Mouse (Mus musculus) ES-E14 (cell line): ENCODE data around the gene Sumf2. TPM values are rescaled to one million over a fixed set of nuclear protein-coding genes. Genes with fewer than 3 reads are reported as not detected.

Source experiments
- DNase-seq: peaks from one replicate; pipeline ENCODE4 v3.0.0-alpha.2; 2013; ENCODE audit warnings: low read depth, low spot score
- H3K27ac ChIP-seq: 2 replicates; pipeline ENCODE4 v1.5.1; 2012; ENCODE audit warnings: low read depth, mild to moderate bottlenecking, low read length, moderate library complexity, mixed read lengths; ENCODE audit not compliant: poor library complexity, insufficient read depth, severe bottlenecking
- H3K36me3 ChIP-seq: 2 replicates; pipeline ENCODE4 v1.6.1; 2012; ENCODE audit warnings: mild to moderate bottlenecking, low read length, moderate library complexity, mixed read lengths; ENCODE audit not compliant: control insufficient read depth, poor library complexity, insufficient read depth, severe bottlenecking
- H3K4me1 ChIP-seq, 2 experiments: fragments of 150-350 bp in 1 of 2; sonication (generic) in 1 of 2; 2 replicates each; pipeline ENCODE4 v1.6.1; 2012; ENCODE audit warnings: low read length in 2 of 2, mild to moderate bottlenecking in 1 of 2, mixed read lengths in 1 of 2; ENCODE audit not compliant: control insufficient read depth in 2 of 2, insufficient read depth in 2 of 2, poor library complexity in 1 of 2
- H3K4me3 ChIP-seq, 2 experiments: fragments of 150-350 bp in 1 of 2; sonication (generic) in 1 of 2; 2 replicates each; pipeline ENCODE4 v1.5.1; 2012; ENCODE audit warnings: low read length in 2 of 2, low read depth in 1 of 2, mild to moderate bottlenecking in 1 of 2, mixed read lengths in 1 of 2; ENCODE audit not compliant: insufficient read depth in 1 of 2, poor library complexity in 1 of 2, severe bottlenecking in 1 of 2
- H3K9ac ChIP-seq: 2 replicates; pipeline ENCODE4 v1.6.1; 2012; ENCODE audit warnings: low read depth, mild to moderate bottlenecking, low read length, mixed read lengths; ENCODE audit not compliant: poor library complexity, insufficient read depth, severe bottlenecking
- H3K9me3 ChIP-seq: fragments of 150-350 bp; sonication (generic); 2 replicates; pipeline ENCODE4 v1.6.1; 2012; ENCODE audit warnings: low read depth, mild to moderate bottlenecking, low read length; ENCODE audit not compliant: control insufficient read depth, insufficient read depth
- CHD2 ChIP-seq: IDR thresholded peaks from 2 replicates; pipeline ENCODE4 v1.6.1; 2014; ENCODE audit warnings: mild to moderate bottlenecking, low read depth, low read length, inconsistent platforms
- HCFC1 ChIP-seq: IDR thresholded peaks from 2 replicates; pipeline ENCODE4 v1.6.1; 2012; ENCODE audit warnings: low read length, inconsistent platforms, borderline replicate concordance; ENCODE audit not compliant: insufficient read depth
- MAFK ChIP-seq: IDR thresholded peaks from 2 replicates; pipeline ENCODE4 v1.6.1; 2014; ENCODE audit warnings: mild to moderate bottlenecking, low read depth, low read length, inconsistent platforms; ENCODE audit not compliant: insufficient read depth
- ZC3H11A ChIP-seq: IDR thresholded peaks from 2 replicates; pipeline ENCODE4 v1.6.1; 2012; ENCODE audit warnings: low read depth, mild to moderate bottlenecking, inconsistent platforms, low read length, borderline replicate concordance
- ZNF384 ChIP-seq: IDR thresholded peaks from 2 replicates; pipeline ENCODE4 v1.6.1; 2012; ENCODE audit warnings: low read depth, low read length, inconsistent platforms
- in situ Hi-C, 2 experiments: fragments of 600-800 bp; cut with MboI; formaldehyde crosslinking; loops; one replicate each; pipeline ENCODE4 v1.15.1; 2025; ENCODE audit warnings: low sequenced_read_pairs in 2 of 2, inconsistent platforms in 1 of 2; ENCODE audit not compliant: unreplicated experiment in 2 of 2
- total RNA-seq: library from RNA; depleted of rRNA; stranded (reverse); fragments of 300-350 nt; gene quantifications from 2 replicates; pipeline ENCODE4 v1.2.3, GENCODE M21; 2012

Gene Sumf2
- total RNA-seq, 1 experiment = 156 TPM

GRCm38 (mm10) chr5:129895198-129896088, 48.7 kb downstream of the Sumf2 start, which contains the start of gene Zbed5:
Gene Zbed5 (plus strand): TSS chr5:129895723.
- TF ChIP-seq HCFC1 (peak; percentile 18; the same call in 1 of the 2 replicates), CHD2 (peak; percentile 89), ZNF384 (no peak), MAFK (no peak)
- peak; percentile 96 for DNase-seq
- H3K9me3 ChIP-seq = no peaks in the 10 kb centered on the region
- H3K4me3 ChIP-seq = peak within 1 kb of the TSS; percentile 78 to 80
- peak within 1 kb of the TSS; percentile 74 for H3K9ac ChIP-seq
- H3K36me3 ChIP-seq = peaks cover 2% of the 10 kb centered on the region; the same call in 1 of the 2 replicates
- no peak within 1 kb of the TSS for H3K27ac ChIP-seq
- H3K4me1 ChIP-seq = peaks cover 2 to 5% of the 10 kb centered on the region in 2 experiments; a peak in 1 of 4 replicates
- in situ Hi-C loops = no loop called here

GRCm38 (mm10) chr5:129898449-129898848, 51.7 kb downstream of the Sumf2 start, which contains the start of gene Phkg1:
Gene Phkg1 (minus strand): TSS chr5:129898549.
- DNase-seq = no peak
- Histone ChIP-seq H3K9me3 (no peaks in the 10 kb centered on the region), H3K4me3 (no peak within 1 kb of the TSS), H3K4me1 (peaks cover 2 to 5% of the 10 kb centered on the region in 2 experiments; a peak in 1 of 4 replicates), H3K9ac (no peak within 1 kb of the TSS), H3K36me3 (peaks cover 8% of the 10 kb centered on the region), H3K27ac (no peak within 1 kb of the TSS)
- TF ChIP-seq MAFK = no peak
- no peak for TF ChIP-seq HCFC1
- TF ChIP-seq CHD2 = no peak
- TF ChIP-seq ZNF384 = no peak
- no peak for TF ChIP-seq ZC3H11A
- in situ Hi-C loops = no loop called here

- TF ChIP-seq MAFK = no peak
- TF ChIP-seq ZNF384 = peak; percentile 65
- Histone ChIP-seq H3K9ac (no peak overlapping the region), H3K4me1 (0 out of 4 replicates have a peak, but pooled peaks cover 2 to 4% of the 10 kb centered on the region in 2 experiments), H3K36me3 (peaks cover 2% of the 10 kb centered on the region; the same call in 1 of the 2 replicates), H3K27ac (no peak overlapping the region), H3K4me3 (peak overlapping the region in 1 of 2 experiments; percentile 93; a peak in 2 of 4 replicates), H3K9me3 (no peaks in the 10 kb centered on the region)
- DNase-seq = no peak
- in situ Hi-C loops = no loop called here
These were observed 61.0 kb downstream of the Sumf2 start for GRCm38 (mm10) chr5:129907775-129908174.

GRCm38 (mm10) chr5:129908242-129908965, 61.6 kb downstream of the Sumf2 start, which contains the start of gene Nupr1l:
Gene Nupr1l (plus strand): TSS chr5:129908540.
- H3K9me3 ChIP-seq = no peaks in the 10 kb centered on the region
- DNase-seq = peak; percentile 76
- peak within 1 kb of the TSS; percentile 82 to 93 for H3K4me3 ChIP-seq
- H3K36me3 ChIP-seq = no peaks in the 10 kb centered on the region; the same call in 1 of the 2 replicates
- H3K4me1 ChIP-seq = 0 out of 4 replicates have a peak, but pooled peaks cover 2 to 4% of the 10 kb centered on the region in 2 experiments
- peak within 1 kb of the TSS; percentile 38 for H3K27ac ChIP-seq
- in situ Hi-C loops = no loop called here
- TF ChIP-seq MAFK = no peak
- no peak for TF ChIP-seq CHD2
- no peak for TF ChIP-seq ZC3H11A
- TF ChIP-seq ZNF384 = no peak
- no peak for TF ChIP-seq HCFC1
- H3K9ac ChIP-seq = peak within 1 kb of the TSS; percentile 73
